Mouse (Mus musculus) left cerebral cortex, adult 11 months (tissue): Measurements from ENCODE around the gene Gdf7.

Experiments
- DNase-seq: peaks from one replicate; pipeline ENCODE4 v3.0.0; 2022; ENCODE audit warnings: low spot score

Gdf7 gene

DNA sequence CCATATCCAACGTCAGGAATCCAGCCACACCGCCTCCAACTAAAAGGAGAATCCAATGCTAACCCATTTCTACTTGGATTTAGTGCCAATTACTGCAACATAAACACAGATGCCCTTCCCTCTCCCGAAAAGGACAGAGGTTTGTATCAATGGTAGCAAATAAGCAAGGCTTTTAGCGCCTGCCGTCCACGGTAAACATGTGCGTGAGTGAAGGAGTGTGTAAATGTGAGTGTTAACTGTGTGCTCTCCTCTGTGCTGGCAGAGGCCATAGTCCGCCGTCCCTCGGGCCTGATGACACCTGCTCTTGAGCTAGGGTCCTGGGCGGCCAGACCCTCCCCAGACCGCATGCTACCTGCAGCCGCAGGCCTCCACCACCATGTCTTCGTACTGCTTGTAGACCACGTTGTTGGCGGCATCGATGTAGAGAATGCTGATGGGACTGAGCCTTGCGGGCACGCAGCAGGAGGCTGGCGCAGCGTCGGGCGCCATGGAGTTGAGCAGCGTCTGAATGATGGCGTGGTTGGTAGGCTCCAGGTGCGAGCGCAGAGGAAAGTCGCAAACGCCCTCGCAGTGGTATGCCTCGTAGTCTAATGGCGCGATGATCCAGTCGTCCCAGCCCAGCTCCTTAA, 4.1 kb downstream of the Gdf7 start:
- no peak for DNase-seq

DNA sequence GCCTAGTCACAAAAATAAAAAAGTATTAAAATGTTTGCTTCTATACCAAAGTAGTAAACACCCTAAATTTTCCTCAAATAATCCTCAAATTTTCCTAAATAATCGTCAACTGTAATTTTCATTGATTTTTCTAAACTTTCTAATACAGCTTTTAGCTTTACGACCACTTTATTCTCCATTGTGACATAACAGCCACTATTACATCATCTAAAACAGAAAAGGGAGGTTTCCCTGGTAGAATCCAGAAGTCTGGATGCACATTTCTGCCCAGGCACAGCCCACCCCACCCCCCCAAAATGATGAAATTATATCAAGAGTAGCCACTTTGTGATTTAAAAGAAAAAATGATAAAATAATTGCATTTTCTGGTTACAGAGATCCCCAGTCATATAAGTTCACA, 5.6 kb downstream of the Gdf7 start:
- DNase-seq = no peak

DNA sequence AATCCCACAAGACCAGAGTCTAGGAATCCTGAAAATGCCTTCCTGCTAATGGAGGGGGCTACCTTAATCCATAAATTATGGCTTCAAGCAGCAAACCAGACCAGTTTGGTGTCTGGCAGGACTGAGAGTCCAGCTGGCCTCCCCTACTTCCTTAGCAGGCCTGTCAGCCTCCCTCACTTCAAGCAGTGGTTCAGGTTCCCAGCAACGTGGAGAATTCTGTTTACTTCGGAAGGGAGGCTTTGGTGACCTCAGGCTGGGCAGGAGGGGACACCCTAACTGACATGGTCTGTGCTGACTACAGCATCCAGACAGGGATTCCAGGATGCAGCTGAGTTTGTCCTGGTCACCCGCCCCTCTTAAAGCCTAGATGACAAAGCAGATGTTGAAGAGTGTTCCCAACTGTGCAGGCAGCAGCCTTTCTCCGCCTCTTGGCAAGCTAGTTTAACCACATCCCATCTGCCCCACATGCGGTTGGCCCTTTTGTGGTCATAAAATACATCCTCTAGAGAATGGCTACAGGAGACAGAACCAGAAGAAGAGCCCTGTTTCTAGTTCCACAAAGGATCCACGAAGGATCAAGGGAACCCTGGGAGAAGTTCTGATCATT, 6.3 kb downstream of the Gdf7 start:
- no peak for DNase-seq

DNA sequence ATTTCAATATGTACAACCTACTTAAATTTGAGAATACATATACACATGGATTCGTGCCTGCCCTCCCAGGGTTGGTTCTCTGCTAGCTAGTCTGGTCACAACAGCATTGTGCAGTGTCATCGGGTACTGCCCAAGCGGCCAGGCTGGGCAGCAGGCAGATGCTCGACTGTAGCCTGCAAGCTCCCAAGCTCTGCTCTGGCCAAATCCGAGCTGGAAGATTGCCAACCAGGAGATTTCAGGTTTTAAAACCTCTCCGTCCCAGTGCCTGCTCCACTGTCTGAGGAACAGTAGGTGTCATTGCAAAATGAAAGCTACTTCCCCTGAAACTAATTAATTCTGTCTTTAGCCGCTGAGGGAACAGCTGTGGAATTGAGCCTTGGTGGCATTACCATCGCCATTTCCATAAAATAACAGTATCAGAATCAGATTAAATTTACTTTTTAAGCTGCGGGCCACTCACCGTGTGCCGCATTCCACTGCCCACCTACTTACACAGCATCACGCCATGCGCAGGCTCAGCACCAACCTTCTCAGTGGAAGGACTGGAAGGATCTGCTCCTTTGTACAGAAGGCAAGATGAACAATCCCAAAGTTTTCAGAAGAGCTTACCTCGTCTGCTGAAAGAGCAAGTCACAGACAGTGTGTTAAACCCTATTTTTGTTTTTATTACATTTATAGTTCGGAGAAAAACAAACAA, 10.4 kb downstream of the Gdf7 start:
- DNase-seq = no peak

DNA sequence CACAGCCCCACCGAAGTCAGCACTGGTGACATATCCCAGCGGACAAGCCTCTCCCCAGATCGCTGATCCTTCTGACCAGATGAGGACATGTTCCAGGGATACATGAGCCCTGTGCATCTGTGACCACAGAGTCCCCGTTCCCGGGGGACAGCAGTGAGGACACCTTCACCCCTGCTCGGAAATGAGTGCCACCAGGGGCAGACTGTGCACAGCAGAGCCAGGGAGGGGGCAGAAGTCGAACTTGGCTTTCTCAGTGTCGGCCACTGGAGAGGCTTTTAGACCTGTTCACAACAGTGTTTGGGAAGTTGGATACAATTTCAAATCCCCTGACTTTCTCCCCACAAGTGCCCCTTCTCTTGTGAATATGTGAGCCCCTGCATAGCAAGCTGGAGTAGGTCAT, 12.3 kb downstream of the Gdf7 start:
- DNase-seq = no peak

DNA sequence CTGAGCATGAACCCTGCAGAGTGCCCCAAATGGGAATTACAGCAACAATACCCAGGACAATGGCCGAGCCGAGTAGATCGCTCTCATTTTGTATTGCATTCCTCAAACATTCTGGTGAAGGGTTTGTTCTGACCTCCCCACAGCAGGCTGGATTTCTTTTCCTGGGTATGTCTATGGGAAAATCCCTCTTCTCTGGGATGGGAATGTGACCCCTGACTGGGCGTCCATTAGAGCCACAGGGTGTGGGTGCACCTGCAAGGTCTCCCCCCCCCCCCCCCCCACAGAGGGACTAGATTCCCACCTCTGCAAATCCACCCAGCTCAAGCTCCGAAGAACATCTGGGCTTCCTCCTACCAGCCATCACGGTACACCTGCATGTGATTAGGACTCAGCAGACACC, 12.7 kb downstream of the Gdf7 start:
- no peak for DNase-seq

DNA sequence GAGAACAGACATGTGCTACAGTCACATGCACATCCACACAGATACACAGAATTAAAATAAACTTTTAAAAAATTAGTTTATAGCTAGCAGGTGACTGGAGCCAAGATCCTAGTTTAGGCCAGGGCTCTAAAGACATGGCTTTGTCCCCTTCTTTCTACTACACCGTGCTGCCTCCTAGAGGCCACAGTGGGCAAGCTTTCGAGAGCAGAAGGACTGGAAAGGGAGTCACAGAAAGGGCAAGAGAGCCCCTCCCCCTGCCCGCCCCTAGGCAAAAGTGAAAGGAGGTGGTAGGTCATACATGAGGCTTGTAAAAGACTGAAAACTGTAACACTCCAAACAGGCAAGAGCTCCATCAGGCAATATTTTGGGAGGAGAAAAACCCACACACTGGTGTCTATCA, 13.8 kb downstream of the Gdf7 start:
- DNase-seq = no peak

DNA sequence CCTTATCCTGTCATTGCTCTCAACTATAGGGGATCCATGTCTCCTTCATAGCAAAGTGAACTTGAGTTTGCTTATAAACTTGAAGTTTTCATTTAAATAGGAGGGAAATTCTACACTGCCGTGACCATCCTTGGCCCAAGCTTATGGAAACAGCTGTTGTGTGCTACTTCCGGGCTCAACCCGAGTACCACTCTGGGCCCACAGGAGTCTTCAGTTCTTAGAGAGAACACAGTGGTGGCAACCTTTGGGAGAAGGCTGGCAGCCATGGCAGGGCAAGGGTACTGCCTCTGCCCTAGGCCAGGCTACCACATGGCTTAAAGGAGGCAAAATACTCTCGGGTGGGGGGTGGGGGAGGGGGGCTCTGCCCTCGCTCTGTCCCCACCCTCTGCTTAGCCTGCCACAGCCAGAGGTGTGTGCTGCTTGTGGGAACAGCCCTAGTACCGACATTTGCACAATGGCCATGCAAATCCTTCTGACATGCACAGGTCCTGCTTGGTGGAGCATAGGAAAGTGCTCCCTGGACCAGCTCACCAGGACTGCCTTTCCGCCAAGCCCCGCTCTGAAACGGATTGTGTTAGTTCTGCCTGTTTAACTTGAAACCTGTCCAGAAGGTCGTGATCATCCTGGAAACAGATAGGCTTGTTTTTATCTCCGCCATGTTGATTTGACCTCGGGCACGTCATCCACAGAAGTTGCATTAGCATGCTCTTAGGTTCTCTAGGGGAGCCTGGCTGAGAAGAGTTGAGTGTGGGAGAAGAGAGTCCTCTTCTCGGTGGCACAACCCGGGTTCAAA, 20.3 kb downstream of the Gdf7 start:
- DNase-seq = no peak

DNA sequence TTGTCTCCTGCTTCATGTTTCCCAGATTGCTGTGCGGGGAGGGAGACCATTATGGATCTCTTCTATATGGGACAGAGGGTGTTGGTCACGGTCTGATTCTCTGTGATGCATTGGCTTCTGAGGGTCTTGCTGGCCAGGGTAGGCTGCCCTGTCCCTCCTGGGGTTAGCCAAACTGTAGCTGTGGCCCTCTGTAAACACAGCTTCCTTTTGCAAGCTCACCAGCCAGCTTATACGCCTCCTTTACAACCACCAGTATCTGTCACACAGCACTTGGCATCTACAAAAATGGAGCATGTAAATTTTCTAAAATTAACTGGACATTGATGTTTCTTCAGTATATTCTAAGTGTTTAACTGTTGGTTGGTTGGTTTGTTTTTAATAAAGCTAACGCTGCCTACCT, 26.3 kb downstream of the Gdf7 start:
- no peak for DNase-seq

DNA sequence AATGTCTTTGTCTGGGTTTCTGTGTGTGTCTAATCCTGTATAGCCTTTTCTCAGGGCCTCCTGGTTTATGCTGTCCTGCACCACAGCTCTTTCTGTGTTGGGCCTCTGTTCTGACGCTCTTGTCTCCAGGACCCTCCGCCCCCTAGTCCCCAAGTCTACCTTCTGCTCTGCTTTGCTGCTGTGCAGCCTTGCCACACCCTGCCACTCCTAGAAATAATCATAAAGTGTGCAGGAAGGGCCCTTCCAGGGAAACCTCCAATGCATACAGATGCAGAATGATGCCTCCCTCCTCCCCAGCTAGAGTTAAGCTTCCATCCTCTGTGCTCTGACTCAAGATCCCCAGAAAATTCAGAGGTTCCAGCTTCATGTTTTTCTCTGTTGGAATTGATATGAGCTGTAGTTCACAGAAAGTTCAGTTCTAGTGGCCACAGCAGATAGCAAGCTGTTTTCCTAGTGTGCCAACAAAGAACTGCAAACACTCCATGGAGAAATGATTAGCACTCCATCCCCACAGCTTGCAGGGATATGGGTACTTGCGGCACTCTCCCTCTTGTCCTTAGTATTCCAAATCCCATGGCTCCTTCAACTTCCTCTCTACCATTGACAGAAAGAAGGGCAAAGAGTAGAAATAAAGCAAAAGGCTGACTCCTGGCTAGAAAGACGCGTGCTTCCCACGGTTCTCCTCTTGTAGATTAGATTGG, 28.1 kb downstream of the Gdf7 start:
- DNase-seq = no peak

DNA sequence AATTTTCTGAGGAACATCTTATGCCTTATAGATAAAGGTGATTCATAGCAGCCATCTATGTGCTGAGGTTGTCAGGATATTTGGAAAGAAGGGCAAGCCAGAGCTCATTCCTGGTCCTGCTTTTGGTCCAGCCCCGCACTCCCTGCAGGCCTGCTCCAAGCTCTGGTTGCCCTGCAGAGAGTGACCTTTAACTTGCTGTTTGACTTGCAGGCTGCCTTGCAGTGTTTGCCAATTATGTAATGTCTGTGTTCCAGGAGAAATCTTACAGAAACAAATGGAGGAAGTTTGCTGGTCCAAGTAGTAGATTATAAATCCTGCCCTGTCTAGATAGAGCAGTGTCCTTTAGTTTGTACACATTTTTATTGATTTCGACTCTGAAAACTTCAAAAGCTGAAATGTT, 30.3 kb downstream of the Gdf7 start:
- no peak for DNase-seq

DNA sequence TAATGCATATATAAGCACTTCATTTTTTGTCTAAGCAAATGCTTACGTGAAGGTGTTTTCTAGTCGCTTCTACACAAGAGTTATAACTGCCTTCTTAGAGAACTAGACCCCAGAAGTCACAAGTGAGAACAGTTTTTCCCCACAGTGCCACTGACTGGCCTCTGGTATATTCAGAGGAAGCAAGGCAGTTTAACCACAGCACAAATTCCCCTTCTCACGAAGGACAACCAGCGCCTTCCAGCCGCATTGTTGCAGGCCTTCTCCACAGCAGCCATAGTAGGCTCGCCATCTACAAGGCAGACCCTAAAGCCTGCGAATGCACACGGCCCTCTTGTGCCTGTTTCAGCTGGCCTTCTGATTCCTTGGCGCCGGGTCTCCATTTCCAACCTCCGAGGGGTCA, 32.1 kb downstream of the Gdf7 start:
- no peak for DNase-seq

DNA sequence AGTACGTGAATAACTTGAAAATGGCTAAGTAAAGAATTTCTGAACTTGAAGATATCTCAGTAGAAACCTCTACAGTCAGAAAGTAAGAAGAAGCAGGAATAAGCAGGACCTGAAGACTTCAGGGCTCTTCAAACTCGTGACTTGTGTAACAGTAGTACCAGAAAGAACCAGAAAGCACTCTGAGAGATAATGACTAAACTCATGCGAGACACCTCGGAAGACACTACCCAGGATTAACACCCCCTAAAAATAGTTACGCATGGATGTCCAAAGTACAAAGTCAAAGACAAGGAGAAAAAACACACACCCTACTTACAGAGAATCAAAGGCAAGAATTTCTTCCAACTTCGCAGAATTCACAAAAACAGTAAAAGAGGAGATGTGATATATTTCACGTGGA, 35.4 kb downstream of the Gdf7 start:
- DNase-seq = no peak

DNA sequence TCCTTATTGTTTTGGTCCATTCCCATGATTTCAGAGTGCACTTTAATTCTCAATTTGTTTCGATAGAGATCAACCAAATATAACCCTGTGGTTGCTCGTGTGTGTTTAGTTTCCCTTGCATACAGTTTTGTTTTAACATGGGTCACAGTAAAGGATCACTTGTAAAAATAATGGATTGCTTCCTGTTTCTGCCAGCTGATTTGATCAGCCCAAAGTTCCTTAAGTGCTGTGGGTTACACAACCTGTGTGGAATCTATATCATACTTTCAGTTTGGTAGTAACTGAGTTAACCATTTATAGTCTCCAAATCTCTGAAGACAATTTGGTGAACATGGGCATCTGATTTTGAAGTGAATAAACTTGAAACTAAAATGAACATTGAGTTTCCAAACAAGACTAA, 41.5 kb downstream of the Gdf7 start:
- no peak for DNase-seq
